Mouse (Mus musculus): ENCODE results near the gene Eno3. TPM values are rescaled to one million over a fixed set of nuclear protein-coding genes. Genes with fewer than 3 reads are reported as not detected.

Eno3 gene
- total and polyA plus RNA-seq, 2 experiments from 2014 or later: 7.6 to 9.9 TPM

DNA sequence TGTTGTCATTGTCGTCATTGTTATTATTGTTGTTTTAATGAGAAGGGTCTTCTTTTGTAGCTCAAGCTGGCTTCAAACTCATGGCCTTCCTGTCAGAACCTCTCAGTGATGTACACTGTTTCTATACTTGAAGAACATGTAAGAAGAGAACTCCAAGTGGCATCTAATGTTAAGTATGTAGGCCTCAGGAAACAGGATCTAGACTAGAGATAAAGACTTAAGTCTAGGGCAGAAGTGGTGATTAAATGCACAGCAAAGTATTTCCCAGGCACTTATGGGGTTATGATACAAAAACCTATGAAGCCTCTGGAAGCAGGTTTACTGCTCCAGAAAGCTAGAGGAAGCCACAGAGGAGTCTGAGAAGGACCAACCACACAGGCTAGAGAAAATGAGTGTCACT is 18.7 kb upstream of the Eno3 start:
- no peak for TF ChIP-seq CTCF (IDR thresholded peaks at IDR 0.05)
- no peaks in the 10 kb centered on the region for H3K27me3 ChIP-seq (ENCODE audit: insufficient read depth, low read length)
- H3K4me1 ChIP-seq (ENCODE audit: insufficient read depth, low read length): no peaks in the 10 kb centered on the region
- no peak overlapping the region for H3K9ac ChIP-seq (replicated peaks; ENCODE audit: low read length, poor library complexity, severe bottlenecking)
- no peak overlapping the region for H3K4me2 ChIP-seq (ENCODE audit: low read depth, low read length, poor library complexity, severe bottlenecking)
- H3K27ac ChIP-seq (ENCODE audit: low read depth, low read length): no peak overlapping the region
- 76% methylated on average over 1 of the region's 1 CpGs for WGBS
- DNase-seq (ENCODE audit: low spot score) (no peak), ATAC-seq (ENCODE audit: low FRiP score) (no peak)
- H3K4me3 ChIP-seq (ENCODE audit: low read depth, low read length): no peak overlapping the region
- H3K36me3 ChIP-seq (ENCODE audit: insufficient read depth, low read length): no peaks in the 10 kb centered on the region; the same call in 1 of the 2 replicates
- no peaks in the 10 kb centered on the region for H3K9me3 ChIP-seq (ENCODE audit: low read length)

DNA sequence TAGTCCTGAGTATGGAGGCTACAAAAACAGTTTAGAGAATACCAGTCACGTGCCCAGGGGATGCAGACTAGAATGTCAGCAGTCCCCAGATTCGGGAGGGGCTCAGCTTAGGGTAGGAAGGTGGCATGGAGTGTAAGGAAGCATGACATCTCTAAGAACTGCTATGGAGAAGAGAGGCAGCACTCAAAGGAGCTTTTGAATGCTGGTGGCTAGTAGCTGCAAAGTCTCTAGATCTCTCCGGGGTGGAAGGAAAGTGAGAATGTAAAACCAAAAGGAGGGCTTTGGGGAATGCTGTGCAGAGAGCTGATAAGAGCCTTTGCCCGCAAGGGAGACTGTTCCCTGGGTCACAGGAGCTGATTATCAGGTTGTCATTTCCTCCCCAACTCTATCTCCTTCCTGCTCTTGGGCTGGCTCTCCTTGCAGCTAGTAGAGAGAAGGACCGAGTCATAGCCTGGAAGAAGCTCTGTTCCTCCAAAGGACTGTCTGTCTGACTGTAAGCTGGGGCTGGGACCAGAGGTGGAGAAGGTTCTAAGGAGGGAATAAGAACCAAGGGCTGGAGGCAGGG is 18.2 kb upstream of the Eno3 start, which contains the start of gene Gp1ba:
Gene Gp1ba (plus strand): TSS at position 409 of the 565 bp plus-strand sequence.
- no peak for TF ChIP-seq CTCF (IDR thresholded peaks at IDR 0.05)
- Histone ChIP-seq H3K9me3 (ENCODE audit: low read length) (no peaks in the 10 kb centered on the region), H3K36me3 (ENCODE audit: insufficient read depth, low read length) (no peaks in the 10 kb centered on the region; the same call in 1 of the 2 replicates), H3K4me1 (ENCODE audit: insufficient read depth, low read length) (no peaks in the 10 kb centered on the region), H3K27me3 (ENCODE audit: insufficient read depth, low read length) (no peaks in the 10 kb centered on the region), H3K4me2 (ENCODE audit: low read depth, low read length, poor library complexity, severe bottlenecking) (no peak within 1 kb of the TSS), H3K9ac (replicated peaks; ENCODE audit: low read length, poor library complexity, severe bottlenecking) (no peak within 1 kb of the TSS), H3K27ac (ENCODE audit: low read depth, low read length) (no peak within 1 kb of the TSS), H3K4me3 (ENCODE audit: low read depth, low read length) (no peak within 1 kb of the TSS)
- WGBS: 54% methylated on average over 5 of the region's 5 CpGs
- DNase-seq (ENCODE audit: low spot score) (no peak), ATAC-seq (ENCODE audit: low FRiP score) (no peak)

DNA sequence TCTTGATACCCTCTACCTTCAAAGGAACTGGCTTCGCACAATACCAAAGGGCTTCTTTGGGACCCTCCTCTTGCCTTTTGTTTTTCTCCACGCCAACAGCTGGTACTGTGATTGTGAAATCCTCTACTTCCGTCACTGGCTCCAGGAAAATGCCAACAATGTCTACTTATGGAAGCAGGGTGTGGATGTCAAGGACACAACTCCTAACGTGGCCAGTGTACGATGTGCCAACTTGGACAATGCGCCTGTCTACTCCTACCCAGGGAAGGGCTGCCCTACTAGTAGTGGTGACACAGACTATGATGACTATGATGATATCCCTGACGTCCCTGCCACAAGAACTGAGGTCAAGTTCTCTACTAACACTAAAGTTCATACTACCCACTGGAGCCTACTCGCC is 17.0 kb upstream of the Eno3 start:
- H3K4me2 ChIP-seq (ENCODE audit: low read depth, low read length, poor library complexity, severe bottlenecking): no peak overlapping the region
- no peak for DNase-seq (ENCODE audit: low spot score)
- TF ChIP-seq CTCF (IDR thresholded peaks at IDR 0.05): no peak
- no peaks in the 10 kb centered on the region for H3K27me3 ChIP-seq (ENCODE audit: insufficient read depth, low read length)
- no peaks in the 10 kb centered on the region for H3K9me3 ChIP-seq (ENCODE audit: low read length)
- no peaks in the 10 kb centered on the region for H3K4me1 ChIP-seq (ENCODE audit: insufficient read depth, low read length)
- no peak overlapping the region for H3K9ac ChIP-seq (replicated peaks; ENCODE audit: low read length, poor library complexity, severe bottlenecking)
- no peak overlapping the region for H3K27ac ChIP-seq (ENCODE audit: low read depth, low read length)
- no peak for ATAC-seq (ENCODE audit: low FRiP score)
- peaks cover 8% of the 10 kb centered on the region for H3K36me3 ChIP-seq (ENCODE audit: insufficient read depth, low read length)
- 85% methylated on average over 8 of the region's 8 CpGs for WGBS
- H3K4me3 ChIP-seq (ENCODE audit: low read depth, low read length): no peak overlapping the region

DNA sequence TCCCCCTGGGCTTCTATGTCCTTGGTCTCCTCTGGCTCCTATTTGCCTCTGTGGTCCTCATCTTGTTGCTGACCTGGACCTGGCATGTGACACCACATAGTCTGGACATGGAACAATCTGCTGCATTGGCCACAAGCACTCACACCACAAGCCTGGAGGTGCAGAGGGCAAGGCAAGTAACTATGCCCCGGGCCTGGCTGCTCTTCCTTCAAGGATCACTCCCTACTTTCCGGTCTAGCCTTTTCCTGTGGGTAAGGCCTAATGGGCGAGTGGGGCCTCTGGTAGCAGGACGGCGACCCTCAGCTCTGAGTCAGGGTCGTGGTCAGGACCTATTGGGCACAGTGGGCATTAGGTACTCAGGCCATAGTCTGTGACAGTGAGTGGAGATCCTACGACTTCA is 15.8 kb upstream of the Eno3 start:
- TF ChIP-seq CTCF (IDR thresholded peaks at IDR 0.05): no peak
- Histone ChIP-seq H3K4me1 (ENCODE audit: insufficient read depth, low read length) (peaks cover 7% of the 10 kb centered on the region; the same call in 1 of the 2 replicates), H3K4me3 (ENCODE audit: low read depth, low read length) (no peak overlapping the region), H3K9me3 (ENCODE audit: low read length) (no peaks in the 10 kb centered on the region), H3K4me2 (ENCODE audit: low read depth, low read length, poor library complexity, severe bottlenecking) (no peak overlapping the region), H3K9ac (replicated peaks; ENCODE audit: low read length, poor library complexity, severe bottlenecking) (no peak overlapping the region), H3K27me3 (ENCODE audit: insufficient read depth, low read length) (no peaks in the 10 kb centered on the region), H3K36me3 (ENCODE audit: insufficient read depth, low read length) (peaks cover 11% of the 10 kb centered on the region), H3K27ac (ENCODE audit: low read depth, low read length) (no peak overlapping the region)
- WGBS: 86% methylated on average over 7 of the region's 7 CpGs
- ATAC-seq (ENCODE audit: low FRiP score): no peak
- no peak for DNase-seq (ENCODE audit: low spot score)

DNA sequence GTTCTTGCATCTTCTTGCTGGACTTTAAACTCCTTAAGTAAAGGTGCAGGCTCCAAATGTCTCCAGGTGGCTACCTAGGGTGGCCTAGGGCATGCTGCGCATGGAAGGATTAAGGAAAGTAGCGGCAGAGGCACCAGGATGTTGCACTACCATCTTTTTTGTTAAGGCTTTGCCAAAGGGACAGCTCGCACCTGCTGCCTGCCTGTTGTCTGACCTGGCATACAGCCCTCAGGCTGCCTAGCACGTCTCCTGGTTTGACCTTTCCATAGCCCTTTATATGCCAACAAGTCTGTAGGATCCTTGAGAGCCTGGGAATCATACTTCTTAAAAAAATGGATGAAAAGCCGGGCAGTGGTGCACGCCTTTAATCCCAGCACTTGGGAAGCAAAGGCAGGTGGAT is 14.0 kb upstream of the Eno3 start:
- Histone ChIP-seq H3K4me2 (ENCODE audit: low read depth, low read length, poor library complexity, severe bottlenecking) (no peak overlapping the region), H3K27me3 (ENCODE audit: insufficient read depth, low read length) (no peaks in the 10 kb centered on the region), H3K9ac (replicated peaks; ENCODE audit: low read length, poor library complexity, severe bottlenecking) (no peak overlapping the region), H3K36me3 (ENCODE audit: insufficient read depth, low read length) (peaks cover 11% of the 10 kb centered on the region), H3K4me1 (ENCODE audit: insufficient read depth, low read length) (peaks cover 10% of the 10 kb centered on the region; the same call in 1 of the 2 replicates), H3K27ac (ENCODE audit: low read depth, low read length) (no peak overlapping the region), H3K4me3 (ENCODE audit: low read depth, low read length) (no peak overlapping the region), H3K9me3 (ENCODE audit: low read length) (no peaks in the 10 kb centered on the region)
- WGBS: 95% methylated on average over 6 of the region's 6 CpGs
- no peak for TF ChIP-seq CTCF (IDR thresholded peaks at IDR 0.05)
- DNase-seq (ENCODE audit: low spot score): no peak
- no peak for ATAC-seq (ENCODE audit: low FRiP score)

DNA sequence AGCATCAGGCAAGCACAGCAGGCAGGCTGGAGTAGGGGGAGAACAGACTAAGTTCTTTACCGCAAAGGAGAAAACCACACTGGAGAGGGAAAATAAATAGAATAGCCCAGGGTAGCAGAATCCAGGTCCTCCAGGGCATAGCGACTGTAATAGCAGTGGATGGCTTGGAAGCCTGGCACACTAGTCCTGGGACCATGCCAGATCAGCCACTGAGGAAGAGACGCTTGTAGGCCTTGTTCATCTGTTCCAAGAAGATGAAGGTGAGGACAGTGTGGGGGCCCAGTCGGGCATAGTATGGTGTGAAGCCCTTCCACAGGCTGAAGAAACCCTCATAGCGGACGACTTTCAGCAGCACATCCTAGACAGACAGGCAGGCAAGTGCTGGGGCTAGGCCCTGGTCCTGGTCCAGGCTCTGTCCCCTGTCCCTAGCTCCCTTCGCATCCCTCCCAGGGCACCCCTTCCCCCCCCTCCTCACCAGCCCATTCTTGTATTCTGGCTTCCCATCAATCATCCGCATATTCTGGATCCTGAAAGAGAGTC is 12.4 kb upstream of the Eno3 start:
- Histone ChIP-seq H3K4me2 (ENCODE audit: low read depth, low read length, poor library complexity, severe bottlenecking) (no peak overlapping the region), H3K36me3 (ENCODE audit: insufficient read depth, low read length) (peaks cover 22% of the 10 kb centered on the region), H3K9ac (replicated peaks; ENCODE audit: low read length, poor library complexity, severe bottlenecking) (no peak overlapping the region), H3K27ac (ENCODE audit: low read depth, low read length) (no peak overlapping the region), H3K4me1 (ENCODE audit: insufficient read depth, low read length) (peaks cover 10% of the 10 kb centered on the region; the same call in 1 of the 2 replicates), H3K27me3 (ENCODE audit: insufficient read depth, low read length) (no peaks in the 10 kb centered on the region), H3K9me3 (ENCODE audit: low read length) (no peaks in the 10 kb centered on the region), H3K4me3 (ENCODE audit: low read depth, low read length) (no peak overlapping the region)
- ATAC-seq (ENCODE audit: low FRiP score): no peak
- 96% methylated on average over 8 of the region's 8 CpGs for WGBS
- no peak for DNase-seq (ENCODE audit: low spot score)
- TF ChIP-seq CTCF (IDR thresholded peaks at IDR 0.05): no peak
